Mouse (Mus musculus) CD4-positive, CD25-positive, alpha-beta regulatory T cell, adult 9 weeks (primary cell): ENCODE data around the gene Gm3893. TPM values are rescaled to one million over a fixed set of nuclear protein-coding genes. Genes with fewer than 3 reads are reported as not detected.

ENCODE experiments used
- polyA plus RNA-seq: library from polyadenylated mRNA; unstranded; fragments of 100-300 nt; shearing (Covaris generic); gene quantifications from one replicate; pipeline ENCODE4 v1.2.1, GENCODE M21; 2017

Gene Gm3893
- not detected for polyA plus RNA-seq

DNA sequence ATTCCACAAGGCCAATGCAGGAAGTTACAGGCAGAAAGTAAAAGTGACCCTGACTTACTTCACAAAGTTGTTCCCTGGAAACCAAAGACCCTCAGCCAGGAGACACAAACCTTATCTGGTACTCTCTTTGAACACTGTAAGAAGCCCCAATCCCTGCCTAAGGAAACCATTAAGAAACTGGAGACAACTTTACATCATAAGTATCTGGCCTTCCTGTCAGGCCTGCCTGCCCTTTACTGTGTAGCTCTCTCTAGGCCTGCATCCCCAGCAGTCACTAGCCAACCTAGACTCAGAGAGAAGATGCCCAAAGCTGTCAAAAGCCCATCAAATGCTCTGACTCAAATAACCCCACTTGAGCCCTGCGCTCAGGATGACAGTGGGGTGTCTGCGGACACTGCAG lies at the start of gene Gm3893:
TSS of gene Gm3893 (plus strand) at position 301 of the 400 bp plus-strand sequence.

DNA sequence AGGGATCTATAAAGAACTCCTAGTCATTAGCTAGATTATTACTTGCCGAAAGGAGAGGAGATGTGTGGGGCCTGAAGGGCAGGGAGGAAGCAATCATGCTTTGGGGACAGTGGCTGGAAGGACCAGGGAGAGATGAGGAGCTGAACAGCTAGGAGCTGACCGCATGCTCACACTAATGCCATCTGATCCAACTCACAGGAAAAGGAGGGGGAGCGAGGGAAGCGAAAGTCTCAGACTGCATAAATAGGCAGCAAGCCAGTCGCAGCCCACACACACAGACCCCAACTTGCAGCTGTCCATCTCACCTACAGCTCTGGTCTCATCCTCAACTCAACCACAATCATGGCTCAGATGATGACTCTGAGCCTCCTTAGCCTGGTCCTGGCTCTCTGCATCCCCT lies 23.5 kb downstream of the Gm3893 start, which contains the start of gene Gm13304:
TSS of gene Gm13304 (plus strand) at position 301 of the 400 bp plus-strand sequence.

Other genes with a start within 250 kb of the Gm3893 start
- not detected for gene Gm21541, start 187.6 kb upstream of the Gm3893 start, polyA plus RNA-seq
- 2.1 TPM for gene Gm20878, start 149.6 kb upstream of the Gm3893 start, polyA plus RNA-seq
- gene Fam205a4, start 125.1 kb upstream of the Gm3893 start, polyA plus RNA-seq, result 0.10 TPM
- gene Gm21093, start 56.5 kb upstream of the Gm3893 start, polyA plus RNA-seq, result not detected
- not detected for gene Gm13304, start 23.6 kb downstream of the Gm3893 start, polyA plus RNA-seq
- not detected for gene Gm13306, start 62.2 kb downstream of the Gm3893 start, polyA plus RNA-seq
- not detected for gene Gm13305, start 77.4 kb downstream of the Gm3893 start, polyA plus RNA-seq
- not detected for gene Gm10600, start 149.4 kb downstream of the Gm3893 start, polyA plus RNA-seq
- not detected for gene Ccl21b, start 164.6 kb downstream of the Gm3893 start, polyA plus RNA-seq
- gene Gm21953, start 203.1 kb downstream of the Gm3893 start, polyA plus RNA-seq, result not detected
- gene Fam205a3, start 227.1 kb downstream of the Gm3893 start, polyA plus RNA-seq, result not detected